Mouse (Mus musculus) urinary bladder, postnatal 10 days (tissue): ENCODE measurements around the gene Chmp4b.

Source experiments
- DNase-seq: peaks from one replicate; pipeline ENCODE4 v3.0.0; 2022; ENCODE audit warnings: low spot score

The Chmp4b gene

DNA sequence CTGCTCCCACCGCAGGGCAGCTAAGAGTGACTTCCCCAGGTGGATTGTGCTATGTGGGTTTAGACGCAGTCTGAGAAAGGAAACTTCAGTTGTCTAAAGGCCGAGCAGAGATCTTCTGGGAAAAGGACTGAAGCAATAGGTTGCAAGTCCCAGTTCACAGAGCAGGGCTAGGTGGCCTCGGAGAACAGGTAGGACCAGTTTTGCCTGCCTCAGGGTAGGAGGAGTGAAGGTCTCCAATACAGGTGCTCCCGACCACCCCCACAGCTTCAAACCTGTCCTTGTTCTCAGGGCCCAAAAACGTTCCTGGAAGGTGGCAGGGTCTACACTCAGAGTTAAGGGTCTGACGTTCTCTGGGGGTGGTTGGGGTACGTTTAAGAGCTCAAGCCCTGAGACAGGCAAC is at the start of gene Chmp4b:
Chmp4b (plus strand) TSS at position 343 of the 400 bp plus-strand sequence.
- no peak for DNase-seq

DNA sequence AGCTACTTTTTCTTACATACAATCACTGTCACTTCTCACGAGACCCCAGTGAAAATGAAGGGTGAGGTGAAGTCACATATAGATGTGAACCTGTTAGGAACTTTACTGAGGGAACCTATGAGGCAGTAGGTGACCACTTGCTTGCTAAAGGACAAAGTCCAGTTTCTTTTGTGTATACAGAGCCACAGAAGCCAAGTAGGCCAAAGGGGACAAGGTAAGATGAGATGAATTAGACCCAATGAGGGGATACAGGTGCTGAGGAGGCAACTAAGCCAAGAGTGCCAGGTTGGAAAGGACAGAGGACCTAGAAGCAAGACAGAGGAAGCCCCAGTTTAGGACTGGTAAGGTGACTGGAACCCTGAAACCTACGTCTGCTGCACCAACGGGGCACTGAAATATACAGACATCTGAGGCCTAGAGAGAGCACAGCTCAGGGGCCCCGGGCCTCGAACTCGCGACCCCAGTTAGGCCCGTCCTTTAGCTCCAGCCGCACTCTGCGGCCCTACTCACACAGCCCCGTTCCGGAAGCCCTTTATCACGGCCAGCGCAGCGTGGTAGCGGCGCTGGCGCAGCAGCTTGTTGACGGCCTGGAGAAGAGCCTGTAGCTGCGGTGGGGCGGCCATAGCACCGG is 48.4 kb upstream of the Chmp4b start:
- DNase-seq: no peak

GRCm38 (mm10) chr2:154603638-154604153 is 47.8 kb upstream of the Chmp4b start, which contains the start of gene Pxmp4:
Gene Pxmp4 (minus strand): TSS chr2:154603708.
- DNase-seq: peak; percentile 99

DNA sequence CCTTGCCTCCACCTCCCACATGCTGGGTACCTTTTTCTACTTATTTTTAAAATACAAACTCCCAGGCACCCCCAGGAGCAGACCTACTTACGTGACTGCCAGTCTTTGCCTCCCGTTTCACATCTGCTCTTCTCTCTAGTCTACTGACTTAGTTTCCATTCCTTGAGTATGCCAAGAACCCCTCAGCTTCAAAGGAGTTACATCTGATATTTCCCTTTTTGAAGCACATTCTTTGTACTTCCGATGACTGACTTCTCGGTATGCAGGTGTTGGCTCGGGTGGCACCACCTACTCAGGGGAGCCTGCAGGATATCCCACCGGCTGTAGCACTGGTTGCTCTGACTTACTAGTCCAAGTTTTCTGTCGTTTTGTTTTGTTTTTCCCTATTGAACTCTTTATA is 47.3 kb upstream of the Chmp4b start:
- no peak for DNase-seq

DNA sequence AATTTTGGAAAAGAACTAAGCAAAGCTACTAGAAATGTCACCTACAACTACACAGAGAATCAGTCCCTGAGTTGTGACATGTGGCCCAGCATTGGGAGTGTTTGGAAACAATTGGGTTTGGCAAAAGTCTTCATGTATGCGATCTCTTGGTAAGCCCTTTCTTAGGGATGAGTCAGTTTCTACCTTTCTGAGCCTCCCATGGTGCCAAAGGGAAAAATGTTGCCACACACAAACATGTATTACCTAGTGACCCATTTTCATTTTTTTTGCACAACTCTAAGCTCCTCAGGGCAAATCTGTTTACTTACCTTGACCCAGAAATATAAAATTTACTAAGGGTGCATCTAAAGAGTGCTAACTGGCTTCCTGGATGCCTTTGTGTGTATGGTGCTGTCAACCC is 44.5 kb upstream of the Chmp4b start:
- no peak for DNase-seq

DNA sequence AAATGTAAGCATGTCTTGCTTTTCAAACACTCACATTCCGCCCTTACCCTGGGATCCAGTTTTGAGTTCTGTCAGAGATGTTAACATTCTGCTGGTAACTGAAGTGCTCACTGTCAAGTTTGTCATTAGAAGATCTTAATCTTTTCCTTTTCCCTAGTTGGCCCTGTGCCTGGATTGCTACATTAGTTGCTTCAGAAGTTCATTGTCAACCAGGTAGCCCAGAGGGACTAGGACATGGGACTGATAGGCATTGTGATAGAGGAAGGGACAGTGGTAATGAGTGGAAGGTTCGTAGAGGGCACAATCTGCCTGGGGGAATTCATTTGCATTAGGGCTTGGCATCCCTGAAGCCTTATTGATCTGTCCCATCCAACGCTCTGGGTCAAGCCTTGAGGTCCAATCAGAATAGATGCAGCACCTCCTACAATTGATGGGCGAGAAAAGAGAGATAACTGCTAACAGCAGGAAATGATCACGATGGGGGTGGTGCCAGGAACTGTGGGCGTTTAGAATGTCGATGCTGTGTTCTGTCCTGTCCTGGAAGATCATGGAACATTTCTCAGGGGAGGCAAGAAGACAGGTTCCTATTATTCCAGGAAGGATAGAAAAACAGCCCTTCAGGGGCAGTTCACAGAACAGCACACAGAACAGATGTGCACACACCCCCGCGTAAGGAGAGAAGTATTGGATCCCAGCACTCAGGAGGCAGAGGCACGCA is 42.3 kb upstream of the Chmp4b start:
- DNase-seq: no peak

GRCm38 (mm10) chr2:154613118-154614115 is 38.1 kb upstream of the Chmp4b start, which contains the start of the genes Zfp341 and 4930519P11Rik:
Gene Zfp341 (plus strand): TSS chr2:154613297.
Gene 4930519P11Rik (minus strand): TSS chr2:154613437.
- peak; percentile 52 for DNase-seq

- no peak for DNase-seq
Measured at GRCm38 (mm10) chr2:154614841-154615576, 36.5 kb upstream of the Chmp4b start.

GRCm38 (mm10) chr2:154615674-154616073 is 35.8 kb upstream of the Chmp4b start:
- DNase-seq: no peak

DNA sequence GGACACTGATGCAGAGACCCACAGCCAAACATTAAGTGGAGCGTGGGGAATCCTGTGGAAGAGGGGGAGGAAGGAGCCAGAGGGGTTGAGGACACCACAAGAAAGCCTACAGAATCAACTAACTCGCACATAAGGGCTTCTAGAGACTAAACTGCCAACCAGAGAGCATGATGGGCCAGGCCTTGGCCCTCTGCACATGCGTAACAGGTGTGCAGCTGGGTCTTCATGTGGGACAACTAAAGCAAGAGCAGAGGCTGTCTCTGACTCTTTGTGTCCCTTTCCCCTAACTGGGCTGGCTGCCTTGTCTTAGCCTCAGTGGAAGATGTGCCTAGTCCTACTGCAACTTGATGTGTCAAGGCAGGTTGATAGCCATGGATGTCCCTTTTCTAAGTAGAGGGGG is 34.4 kb upstream of the Chmp4b start:
- DNase-seq: no peak

- DNase-seq: no peak
Measured at GRCm38 (mm10) chr2:154621684-154622083, 29.8 kb upstream of the Chmp4b start.

DNA sequence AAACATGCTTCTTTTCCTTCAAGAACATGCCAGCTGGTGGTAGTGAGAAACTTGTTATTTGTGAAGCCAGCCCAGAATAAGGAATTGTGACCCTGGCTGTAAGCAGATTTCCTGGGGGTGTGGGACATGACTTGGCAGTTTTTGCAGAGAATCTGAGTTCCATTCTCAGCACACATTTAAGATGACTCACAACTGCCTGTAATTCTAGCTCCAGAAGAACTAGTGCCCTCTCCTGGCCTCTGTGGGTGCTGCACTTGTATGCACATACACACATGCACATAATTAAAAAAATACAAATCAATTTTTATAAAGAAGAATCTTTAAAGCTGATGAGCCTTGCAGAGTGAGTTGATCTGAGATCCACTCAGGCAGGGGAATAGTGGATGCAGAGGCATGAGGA is 27.4 kb upstream of the Chmp4b start:
- DNase-seq: no peak

DNA sequence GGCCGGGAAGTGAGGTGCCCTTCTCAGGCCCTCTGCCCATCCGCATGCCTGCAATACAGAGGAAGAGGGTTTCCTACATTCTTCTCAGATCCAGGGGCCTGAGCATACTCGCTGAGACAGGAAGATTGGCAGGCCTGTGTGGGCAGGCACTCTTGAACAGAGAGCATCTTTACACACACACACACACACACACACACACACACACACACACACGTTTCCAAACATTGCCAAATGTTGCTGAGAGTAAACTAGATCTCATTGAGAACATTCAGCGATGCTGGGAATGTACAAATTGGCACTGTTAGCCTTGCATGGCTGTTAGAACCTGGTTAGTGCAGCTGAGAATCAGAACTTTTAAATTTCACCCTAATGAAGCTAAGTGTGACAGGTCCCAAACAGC is 21.0 kb upstream of the Chmp4b start:
- no peak for DNase-seq

DNA sequence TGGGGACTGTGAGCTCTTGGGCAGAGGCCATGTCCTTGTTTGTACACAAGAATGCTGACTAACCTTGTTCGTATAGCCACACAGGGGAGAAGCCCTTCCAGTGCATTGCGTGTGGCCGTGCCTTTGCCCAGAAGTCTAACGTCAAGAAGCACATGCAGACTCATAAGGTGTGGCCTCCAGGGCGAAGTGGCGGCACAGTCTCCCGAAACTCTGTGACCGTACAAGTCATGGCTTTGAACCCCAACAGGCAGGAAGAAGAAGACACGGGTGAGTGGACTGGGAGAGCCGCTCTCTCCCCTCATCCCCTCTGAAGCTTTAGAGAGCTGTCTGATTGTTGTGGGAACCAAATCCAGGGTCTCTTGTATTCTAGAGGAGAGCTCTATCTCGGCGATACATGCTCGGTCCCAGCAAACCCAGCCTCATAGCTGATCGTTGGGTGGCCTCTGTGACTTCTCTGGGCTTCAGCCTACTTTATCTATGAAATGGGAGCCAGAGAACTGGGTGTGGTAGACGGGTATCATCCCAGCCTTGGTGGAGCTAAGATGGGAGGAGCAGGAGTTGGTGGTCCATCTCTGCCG is 19.2 kb upstream of the Chmp4b start:
- DNase-seq: no peak

- DNase-seq: no peak
Measured at GRCm38 (mm10) chr2:154633039-154633742, 18.3 kb upstream of the Chmp4b start.

DNA sequence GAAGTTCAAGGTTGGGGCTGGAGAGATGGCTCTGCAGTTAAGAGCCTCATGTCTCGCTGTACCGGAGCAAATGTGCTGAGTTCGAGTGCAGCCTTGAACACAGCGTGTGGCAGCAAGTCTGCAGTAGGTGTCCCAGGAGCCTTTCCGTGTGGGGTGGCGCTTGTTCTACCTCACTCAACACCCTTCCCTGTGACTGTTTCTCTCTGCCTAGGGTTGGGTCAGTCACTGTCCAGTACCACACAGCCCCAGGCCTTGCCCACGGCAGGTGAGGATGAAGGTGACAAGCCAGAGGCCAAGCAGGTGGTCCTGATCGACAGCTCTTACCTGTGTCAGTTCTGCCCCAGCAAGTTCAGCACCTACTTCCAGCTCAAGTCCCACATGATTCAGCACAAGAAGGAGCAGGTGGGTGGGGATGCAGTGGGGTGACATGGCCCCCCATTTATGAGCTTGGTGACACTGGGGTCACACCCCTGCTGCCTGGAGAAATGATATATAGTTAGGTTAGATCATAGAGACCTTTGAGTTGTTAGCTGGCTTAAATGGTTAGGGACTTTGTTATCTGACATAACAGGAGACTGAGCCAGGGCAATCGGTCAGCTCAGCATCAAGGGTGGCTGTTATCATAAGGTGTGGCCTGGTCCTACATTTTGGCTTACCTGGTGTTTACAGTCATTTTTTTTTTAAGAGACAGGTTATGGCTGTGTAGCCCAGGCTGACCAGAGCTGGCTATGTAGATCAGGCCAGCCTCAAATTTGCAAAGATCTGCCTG is 17.4 kb upstream of the Chmp4b start:
- no peak for DNase-seq

DNA sequence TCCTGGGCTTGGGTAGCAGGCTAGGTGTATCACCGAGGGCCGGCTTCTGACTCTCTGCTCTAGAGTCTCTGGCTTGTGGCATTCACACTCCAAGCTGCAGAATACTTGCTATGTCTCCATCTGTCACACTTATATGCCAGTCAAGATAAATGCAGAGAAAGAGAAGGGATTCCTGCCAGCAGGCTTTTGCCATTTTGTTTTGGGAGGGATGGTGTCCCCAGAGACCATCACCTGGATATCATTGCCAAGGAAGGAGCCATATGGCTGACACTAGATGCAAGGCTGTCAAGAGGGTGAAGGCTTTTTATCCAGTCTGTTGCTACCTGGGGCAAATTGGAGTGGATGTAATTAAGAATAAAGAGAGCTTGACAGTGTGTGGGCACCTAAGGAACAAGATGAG is 15.7 kb upstream of the Chmp4b start:
- no peak for DNase-seq

DNA sequence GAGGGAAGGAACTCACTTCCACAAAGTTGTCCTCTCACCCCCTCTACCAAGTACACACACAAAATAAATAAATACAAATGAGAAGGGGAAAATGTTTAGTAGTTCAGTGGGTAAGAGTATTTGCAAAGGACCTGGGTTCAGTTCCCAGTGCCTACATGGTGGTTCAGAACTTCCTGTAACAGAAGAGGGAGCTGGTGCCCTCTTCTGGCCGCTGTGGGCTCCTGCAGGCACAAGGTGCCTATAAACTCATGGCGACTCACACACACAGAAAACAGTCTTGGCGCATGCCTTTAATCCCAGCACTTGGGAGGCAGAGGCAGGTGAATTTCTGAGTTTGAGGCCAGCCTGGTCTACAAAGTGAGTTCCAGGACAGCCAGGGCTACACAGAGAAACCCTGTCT is 13.0 kb upstream of the Chmp4b start:
- DNase-seq: no peak

DNA sequence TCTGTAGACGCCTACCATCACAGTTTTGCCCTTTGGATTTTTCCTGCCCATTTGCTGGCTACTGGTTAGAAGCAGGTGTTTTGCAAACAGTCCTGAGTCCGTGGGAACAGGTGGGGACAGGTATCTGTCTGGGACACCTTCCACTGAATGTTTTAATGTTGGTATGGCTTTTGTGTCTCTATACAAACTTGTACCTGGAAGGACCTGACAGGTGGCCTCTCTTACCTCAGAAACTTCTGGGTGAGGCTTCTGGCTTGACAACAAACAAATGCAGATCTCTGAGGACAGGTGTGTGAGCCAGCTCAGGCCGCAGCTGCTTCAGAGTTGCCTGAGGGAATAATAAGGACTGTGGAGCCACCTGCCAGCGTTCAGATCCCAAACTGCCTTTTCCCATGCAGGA is 12.4 kb upstream of the Chmp4b start:
- DNase-seq: no peak

DNA sequence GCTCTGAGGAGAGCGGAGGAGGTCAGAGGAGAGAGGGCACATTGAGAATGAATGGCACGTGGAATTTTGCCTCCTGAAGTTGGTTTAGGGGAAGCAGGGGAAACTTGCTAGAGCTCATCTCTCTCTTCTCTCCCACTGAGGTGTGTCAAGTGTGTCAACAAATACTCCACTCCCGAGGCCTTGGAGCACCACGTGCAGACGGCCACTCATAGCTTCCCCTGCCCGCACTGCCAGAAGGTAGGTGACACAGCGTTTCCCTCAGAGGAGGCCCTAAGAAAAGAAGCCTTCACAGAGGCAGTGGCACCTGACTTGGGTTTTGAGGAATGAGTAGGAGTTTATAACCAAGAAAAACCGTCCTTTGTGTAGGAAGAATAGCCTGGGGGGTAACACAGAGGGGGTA is 10.3 kb upstream of the Chmp4b start:
- DNase-seq: no peak
